Mouse (Mus musculus): ENCODE results near the gene Tmtc2.

Tmtc2 gene

GRCm38 (mm10) chr10:105548040-105548439 is 26.2 kb downstream of the Tmtc2 start:
- DNase-seq (ENCODE audit: low read depth, low spot score), result no peak

GRCm38 (mm10) chr10:105544004-105545003 is 29.9 kb downstream of the Tmtc2 start:
- DNase-seq (ENCODE audit: low read depth, low spot score), result no peak

DNA sequence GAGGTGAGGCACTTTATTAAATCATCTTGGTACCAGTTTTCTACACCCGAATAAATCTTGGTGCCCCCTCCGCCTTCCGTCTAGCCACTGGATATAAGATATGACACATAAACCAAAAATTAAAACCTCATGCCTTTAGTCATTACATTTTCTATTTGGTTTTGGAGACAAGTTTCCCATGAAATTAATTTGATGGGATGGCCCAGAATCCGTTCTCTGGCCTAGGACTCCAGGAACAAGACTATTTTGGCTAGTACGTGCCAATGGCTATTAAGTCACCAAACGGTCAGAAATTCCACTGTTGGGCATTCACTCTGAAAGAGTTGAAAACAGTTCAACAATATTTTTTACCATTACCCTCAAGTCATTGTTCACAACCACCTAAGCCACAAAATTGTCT is 32.2 kb downstream of the Tmtc2 start:
- no peak for DNase-seq (ENCODE audit: low read depth, low spot score)

- DNase-seq (ENCODE audit: low read depth, low spot score), result no peak
Measured at GRCm38 (mm10) chr10:105539697-105540096, 34.6 kb downstream of the Tmtc2 start.

- no peak for DNase-seq (ENCODE audit: low read depth, low spot score)
Measured at GRCm38 (mm10) chr10:105536910-105537309, 37.3 kb downstream of the Tmtc2 start.

GRCm38 (mm10) chr10:105535848-105536247 is 38.4 kb downstream of the Tmtc2 start:
- DNase-seq (ENCODE audit: low read depth, low spot score), result no peak

- DNase-seq (ENCODE audit: low read depth, low spot score), result peak; percentile 68
Measured at GRCm38 (mm10) chr10:105532747-105533146, 41.5 kb downstream of the Tmtc2 start.

DNA sequence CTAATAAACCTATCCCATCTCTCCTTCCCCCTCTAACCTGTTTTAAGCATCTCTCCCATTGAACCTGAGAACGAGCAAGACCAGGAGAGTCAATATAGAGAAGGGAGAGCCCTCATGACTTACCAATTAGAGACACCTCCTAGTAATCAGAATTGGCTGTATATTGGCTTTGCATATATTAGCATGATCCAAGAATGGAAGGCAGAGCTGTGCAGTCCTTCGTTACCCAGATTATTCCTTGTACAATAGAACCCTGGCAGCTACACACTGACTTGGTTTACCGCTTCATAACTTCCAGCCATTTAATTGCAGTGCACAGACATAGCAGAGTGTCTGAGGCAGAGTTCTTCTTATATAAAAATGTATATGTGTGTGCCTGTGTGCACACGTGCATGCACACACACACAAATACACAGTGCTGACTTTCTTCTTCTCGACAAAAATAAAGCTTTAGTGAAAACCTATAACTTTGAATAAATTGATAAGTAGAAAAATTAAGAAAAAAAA is 42.2 kb downstream of the Tmtc2 start:
- DNase-seq (ENCODE audit: low read depth, low spot score), result no peak

- no peak for DNase-seq (ENCODE audit: low read depth, low spot score)
Measured at GRCm38 (mm10) chr10:105531080-105531894, 43.0 kb downstream of the Tmtc2 start.

DNA sequence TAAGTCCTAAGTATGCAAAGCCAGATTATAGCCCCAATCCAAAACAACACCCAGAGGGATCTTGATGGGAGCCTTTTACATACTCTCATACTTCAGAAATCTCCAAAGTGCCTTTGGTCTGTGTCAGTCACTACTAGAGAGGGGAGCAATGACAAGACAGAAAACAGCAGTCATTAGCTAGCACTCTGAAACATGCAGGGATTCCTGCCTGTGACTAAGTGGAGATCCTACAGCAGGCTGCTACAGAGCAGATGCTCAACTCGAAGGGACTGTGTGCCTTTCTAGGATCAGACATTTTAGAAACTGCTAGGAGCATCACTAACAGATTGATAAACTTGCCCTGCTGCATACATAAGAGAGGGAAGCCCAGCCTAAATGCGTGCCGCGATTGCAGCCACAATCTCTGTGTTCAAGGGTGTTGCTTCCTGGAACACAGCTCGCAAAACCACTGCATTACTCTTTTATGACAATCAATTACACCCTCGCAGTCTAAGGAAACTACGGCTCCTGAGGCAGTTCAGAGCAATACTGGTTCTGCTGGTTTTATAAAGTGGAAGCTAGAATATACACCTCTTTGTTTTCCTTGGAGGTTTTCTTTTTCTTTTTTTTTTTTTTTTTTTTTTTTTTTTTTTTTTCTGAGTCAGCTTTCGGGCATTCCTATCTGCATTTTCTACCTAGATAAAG is 50.7 kb downstream of the Tmtc2 start:
- DNase-seq (ENCODE audit: low read depth, low spot score), result no peak

DNA sequence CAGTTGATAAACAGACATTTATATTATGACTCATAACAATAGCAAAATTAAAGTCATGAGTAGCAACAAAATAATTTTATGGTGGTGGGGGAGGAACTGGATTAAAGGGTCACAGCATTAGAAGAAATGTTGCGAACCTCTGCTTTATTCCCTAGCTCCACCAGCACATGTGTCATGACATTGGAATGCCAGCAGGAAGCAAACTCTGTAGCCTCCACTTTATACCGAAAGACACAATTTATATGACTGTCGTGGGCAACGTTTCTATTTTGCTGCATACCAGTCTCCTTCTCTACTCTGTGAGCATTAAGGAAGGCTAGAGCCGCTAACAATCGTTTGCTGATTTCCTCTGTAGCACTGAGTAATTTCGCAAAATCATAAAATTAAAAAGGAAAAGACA is 51.8 kb downstream of the Tmtc2 start:
- DNase-seq (ENCODE audit: low read depth, low spot score), result no peak

DNA sequence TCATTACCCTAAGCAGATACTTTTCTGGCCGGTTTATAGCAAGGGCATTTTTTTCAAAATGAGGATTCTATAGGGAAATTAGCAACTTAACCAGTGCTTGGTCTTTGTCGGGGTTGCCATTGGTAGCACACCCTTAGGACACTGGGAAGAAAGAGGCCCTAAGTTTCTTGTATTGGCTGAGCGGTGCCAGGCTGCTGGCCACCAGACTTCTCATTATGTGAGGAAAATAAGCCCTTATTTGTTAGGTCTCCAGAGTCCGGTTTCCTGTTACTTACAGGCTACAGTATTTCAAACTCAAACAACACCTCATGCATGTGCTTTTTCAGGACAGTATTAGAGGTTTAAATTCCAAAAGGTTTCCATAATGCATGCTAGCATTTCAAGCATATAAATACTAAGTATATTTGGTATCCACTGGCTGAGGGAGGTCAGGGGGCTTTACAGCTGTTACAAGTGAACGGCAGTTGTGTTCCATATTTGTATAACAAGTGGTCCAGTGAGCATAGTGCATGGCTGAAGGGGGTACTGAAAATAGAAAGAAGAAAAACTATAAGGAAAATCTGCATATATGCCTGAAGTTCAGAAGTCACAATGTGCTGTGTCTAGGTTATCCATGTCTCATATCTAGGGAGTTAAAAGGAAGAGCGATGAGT is 55.0 kb downstream of the Tmtc2 start:
- no peak for DNase-seq (ENCODE audit: low read depth, low spot score)

DNA sequence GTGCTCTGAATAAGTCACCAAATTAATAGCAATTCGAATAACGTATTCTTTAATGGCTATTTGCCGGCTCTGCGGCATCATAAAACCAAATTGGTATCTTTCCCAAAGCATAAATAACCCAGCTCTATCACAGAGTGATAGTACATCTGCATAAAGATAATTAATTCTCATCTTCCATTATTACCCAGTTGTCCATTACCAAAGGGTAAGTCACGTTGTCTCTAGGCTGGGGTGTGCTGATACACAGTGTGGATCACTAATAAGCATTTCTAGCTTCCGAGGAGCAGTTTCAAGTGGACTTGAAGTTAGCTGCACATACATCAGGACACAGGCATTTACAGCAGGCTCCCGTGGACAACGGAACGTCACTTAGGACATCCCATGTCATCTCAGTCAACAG is 56.1 kb downstream of the Tmtc2 start:
- no peak for DNase-seq (ENCODE audit: low read depth, low spot score)

- no peak for DNase-seq (ENCODE audit: low read depth, low spot score)
Measured at GRCm38 (mm10) chr10:105513777-105514322, 60.4 kb downstream of the Tmtc2 start.

GRCm38 (mm10) chr10:105509896-105510272 is 64.4 kb downstream of the Tmtc2 start:
- no peak for DNase-seq (ENCODE audit: low read depth, low spot score)

DNA sequence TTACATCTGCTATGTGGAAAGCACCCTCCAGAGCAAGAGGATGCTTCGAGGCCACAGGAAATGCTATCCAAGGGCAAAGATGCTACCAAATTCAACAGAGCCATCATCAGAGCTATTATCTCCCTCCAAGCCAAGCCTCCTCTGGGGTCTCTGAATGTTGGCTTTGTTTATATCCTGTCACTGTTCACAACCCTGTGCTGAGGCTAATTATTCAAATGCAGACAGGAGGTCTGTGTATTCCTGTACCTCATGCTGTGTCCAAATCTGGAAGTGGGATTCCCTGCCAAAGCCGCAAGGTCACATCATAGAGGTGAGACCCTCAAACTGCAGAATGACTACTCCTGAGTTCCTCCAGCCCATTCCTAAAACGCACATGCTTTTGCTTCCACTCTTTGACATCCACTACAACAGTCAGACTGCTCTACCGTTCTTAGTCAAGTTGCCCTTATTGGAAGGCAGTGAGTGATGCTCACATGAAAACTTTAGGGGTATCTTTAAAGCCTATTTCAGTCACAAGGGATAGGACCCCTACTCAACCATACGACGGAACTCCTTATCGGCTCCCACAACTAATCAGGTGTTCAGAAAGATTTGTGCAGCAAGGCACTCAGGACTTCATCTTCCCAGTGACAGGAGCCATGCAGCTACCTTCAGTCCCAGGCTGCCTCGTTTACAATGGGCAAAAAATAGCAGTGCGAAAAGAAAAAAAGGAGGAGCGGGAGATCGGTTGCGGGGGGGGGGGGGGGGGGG is 64.9 kb downstream of the Tmtc2 start:
- DNase-seq (ENCODE audit: low read depth, low spot score), result no peak

DNA sequence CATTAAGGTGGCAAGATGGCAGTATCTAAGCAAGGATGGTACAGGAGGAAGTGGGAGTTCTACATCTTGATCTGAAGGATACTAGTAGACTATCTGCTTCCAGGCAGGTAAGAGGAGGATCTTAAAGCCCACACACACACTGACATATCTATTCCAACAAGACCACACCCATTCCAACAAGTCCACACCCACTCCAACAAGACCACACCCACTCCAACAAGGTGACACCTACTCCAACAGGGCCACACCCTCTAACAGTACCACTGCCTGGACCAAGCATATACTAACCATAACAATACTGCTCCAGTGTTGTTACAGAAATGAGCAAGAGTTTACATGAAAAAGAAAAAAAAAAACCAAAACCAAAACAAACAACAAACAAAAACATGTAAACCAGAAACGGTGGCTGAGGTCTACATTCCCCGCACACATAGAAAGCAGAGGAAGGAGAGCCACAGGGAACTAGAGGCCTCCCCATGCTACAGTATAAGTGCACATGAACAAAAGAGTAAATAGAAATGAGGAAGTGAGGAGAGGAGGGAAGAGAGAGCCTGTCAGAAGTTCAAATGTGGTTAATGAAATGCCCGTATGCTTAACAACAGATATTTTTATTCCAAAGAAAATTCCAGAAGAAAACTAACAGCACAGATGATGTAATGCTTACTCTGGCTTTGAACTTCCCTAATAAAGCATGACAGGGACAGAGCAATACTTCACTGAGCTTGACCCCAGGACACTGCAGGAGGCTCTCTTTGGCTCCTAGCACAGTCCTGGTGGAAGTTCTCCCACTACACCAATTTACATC is 66.1 kb downstream of the Tmtc2 start:
- DNase-seq (ENCODE audit: low read depth, low spot score), result no peak

- DNase-seq (ENCODE audit: low read depth, low spot score), result no peak
Measured at GRCm38 (mm10) chr10:105506046-105506445, 68.2 kb downstream of the Tmtc2 start.

DNA sequence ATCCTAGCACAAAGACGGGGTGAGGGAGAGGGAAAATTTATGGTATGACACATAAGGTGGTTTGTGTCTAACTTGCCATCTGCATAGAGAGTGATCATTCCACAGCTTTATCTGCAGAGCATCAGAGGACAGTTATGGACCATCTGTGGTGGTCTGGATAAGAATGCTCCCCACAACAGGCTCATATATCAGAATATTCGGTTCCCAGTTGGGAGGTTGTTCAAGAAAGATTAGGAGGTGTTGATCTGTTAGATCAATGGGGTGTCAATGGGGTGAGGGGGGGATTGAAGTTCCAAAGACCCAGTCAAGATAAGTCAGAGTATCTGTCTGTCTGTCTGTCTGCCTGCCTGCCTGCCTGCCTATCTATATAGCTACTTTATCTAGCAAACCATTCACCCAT is 69.8 kb downstream of the Tmtc2 start:
- no peak for DNase-seq (ENCODE audit: low read depth, low spot score)

Data from forelimb bud, embryonic 11.5 days (tissue).